Mouse (Mus musculus) ES-E14 (cell line): ENCODE data around the gene Rarb.

Experiments
- HCFC1 ChIP-seq: IDR thresholded peaks from 2 replicates; pipeline ENCODE4 v1.6.1; 2012; ENCODE audit warnings: low read length, inconsistent platforms, borderline replicate concordance; ENCODE audit not compliant: insufficient read depth
- MAFK ChIP-seq: IDR thresholded peaks from 2 replicates; pipeline ENCODE4 v1.6.1; 2014; ENCODE audit warnings: mild to moderate bottlenecking, low read depth, low read length, inconsistent platforms; ENCODE audit not compliant: insufficient read depth
- ZC3H11A ChIP-seq: IDR thresholded peaks from 2 replicates; pipeline ENCODE4 v1.6.1; 2012; ENCODE audit warnings: low read depth, mild to moderate bottlenecking, inconsistent platforms, low read length, borderline replicate concordance
- ZNF384 ChIP-seq: IDR thresholded peaks from 2 replicates; pipeline ENCODE4 v1.6.1; 2012; ENCODE audit warnings: low read depth, low read length, inconsistent platforms

DNA sequence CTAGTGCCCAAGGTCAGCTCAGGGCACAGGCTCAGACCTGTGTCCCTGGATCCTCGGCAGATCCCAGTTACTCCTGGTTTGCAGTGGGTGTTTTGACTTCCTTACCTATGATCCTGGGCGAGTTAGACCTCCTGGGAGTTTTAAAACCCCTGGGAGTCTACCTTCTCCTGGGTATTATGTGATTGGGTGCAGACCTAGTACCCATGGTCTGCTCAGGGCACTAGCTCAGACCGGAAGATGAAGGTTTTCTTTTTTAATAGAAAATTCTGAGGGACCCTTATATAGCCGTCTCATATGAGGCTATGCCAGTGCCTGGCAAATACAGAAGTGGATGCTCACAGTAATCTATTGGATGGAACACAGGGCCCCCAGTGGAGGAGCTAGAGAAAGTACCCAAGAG lies 413.8 kb downstream of the Rarb start:
- TF ChIP-seq ZC3H11A (no peak), ZNF384 (no peak), HCFC1 (no peak), MAFK (no peak)
